Mouse (Mus musculus) spleen, adult 2 months (tissue): ENCODE results near the gene Rnf40. TPM values are rescaled to one million over a fixed set of nuclear protein-coding genes. Genes with fewer than 3 reads are reported as not detected.

Experiments
- DNase-seq, 2 experiments: peaks; one replicate each; pipeline versions ENCODE4 v3.0.0 to v3.0.0-alpha.2; 2012 to 2021; ENCODE audit warnings: low spot score in 2 of 2, low read depth in 1 of 2
- H3K27ac ChIP-seq: fragments of 200-500 bp; 2 replicates; pipeline ENCODE4 v1.5.1; 2012; ENCODE audit warnings: low read length, inconsistent platforms; ENCODE audit not compliant: insufficient read depth
- H3K27me3 ChIP-seq: fragments of 200-500 bp; 2 replicates; pipeline ENCODE4 v1.6.1; 2012; ENCODE audit warnings: mild to moderate bottlenecking, moderate library complexity, low read length, inconsistent platforms; ENCODE audit not compliant: control insufficient read depth, insufficient read depth
- H3K36me3 ChIP-seq: fragments of 200-500 bp; 2 replicates; pipeline ENCODE4 v1.6.1; 2012; ENCODE audit warnings: mild to moderate bottlenecking, low read length, inconsistent platforms; ENCODE audit not compliant: control insufficient read depth, insufficient read depth
- H3K4me1 ChIP-seq: fragments of 200-500 bp; 2 replicates; pipeline ENCODE4 v1.6.1; 2011; ENCODE audit warnings: inconsistent platforms; ENCODE audit not compliant: control insufficient read depth, insufficient read depth, insufficient read length
- H3K4me3 ChIP-seq: fragments of 200-500 bp; 2 replicates; pipeline ENCODE4 v1.5.1; 2011; ENCODE audit warnings: mild to moderate bottlenecking, inconsistent platforms; ENCODE audit not compliant: insufficient read depth, insufficient read length; ENCODE audit errors: extremely low read depth
- CTCF ChIP-seq: fragments of 200-500 bp; IDR thresholded peaks from 2 replicates; pipeline ENCODE4 v1.5.1; 2011; ENCODE audit warnings: mild to moderate bottlenecking, inconsistent platforms; ENCODE audit not compliant: insufficient read depth, insufficient read length, insufficient replicate concordance; ENCODE audit errors: extremely low read depth
- POLR2A ChIP-seq: fragments of 200-500 bp; IDR thresholded peaks from 2 replicates; pipeline ENCODE4 v1.6.1; 2011; ENCODE audit warnings: low read depth, low read length, inconsistent platforms
- WGBS: fragments of 180-500 bp; shearing (Covaris S2); methylation state at CpG from one replicate; pipeline ENCODE4 v1.1.7; 2018; 5-methylcytosine and 5-hydroxymethylcytosine counted together
- polyA plus RNA-seq: library from polyadenylated mRNA; depleted of rRNA; stranded (reverse); fragments of >200 nt; gene quantifications from 2 replicates; pipeline ENCODE4 v1.2.3, GENCODE M21; 2012

The Rnf40 gene
- polyA plus RNA-seq, 1 experiment: 25.8 TPM

DNA sequence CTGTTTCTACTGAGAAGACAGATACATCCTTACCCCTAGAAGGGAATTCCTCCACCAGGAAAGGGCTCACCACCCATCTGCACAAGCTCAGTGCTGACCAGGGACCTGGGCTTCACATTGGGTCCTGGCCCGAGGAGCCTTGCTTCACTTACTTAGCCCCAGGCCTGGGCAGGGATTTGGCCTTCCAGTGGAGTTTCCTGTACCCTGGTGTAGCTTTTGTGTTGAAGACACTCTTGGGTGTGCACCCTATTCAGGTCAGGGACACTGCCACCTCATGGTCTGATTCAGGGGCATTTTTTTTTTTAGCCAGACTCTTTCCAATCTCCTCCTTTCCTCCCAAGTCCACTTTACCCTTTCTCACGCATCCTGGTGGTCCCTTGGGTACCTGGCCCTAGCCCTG lies 14.3 kb downstream of the Rnf40 start:
- DNase-seq: no peak
- no peak for TF ChIP-seq CTCF
- no peak for TF ChIP-seq POLR2A
- Histone ChIP-seq H3K4me3 (no peak overlapping the region), H3K27me3 (no peaks in the 10 kb centered on the region), H3K27ac (no peak overlapping the region), H3K4me1 (no peaks in the 10 kb centered on the region), H3K36me3 (peaks cover 37% of the 10 kb centered on the region)
- WGBS: 85% methylated on average over 2 of the region's 2 CpGs

DNA sequence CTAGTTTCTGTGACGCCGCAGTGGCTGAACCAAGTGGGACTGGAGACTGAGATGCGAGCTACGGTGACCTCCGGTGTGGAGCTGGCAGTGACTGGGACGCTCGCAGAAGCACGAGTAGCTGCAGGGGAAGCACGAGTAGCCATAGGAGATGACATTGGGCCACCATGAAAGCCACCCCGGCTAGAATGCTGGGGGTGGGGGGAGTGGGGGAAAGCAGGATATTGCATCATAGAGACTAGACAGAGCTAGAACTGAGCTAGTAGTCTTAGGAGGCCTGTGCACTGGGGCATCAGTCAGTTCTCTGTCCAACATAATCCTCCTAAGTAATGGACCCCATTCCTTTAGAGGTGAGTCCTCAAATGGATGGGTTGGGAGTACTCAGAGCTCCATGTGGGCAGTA lies 15.7 kb downstream of the Rnf40 start:
- TF ChIP-seq POLR2A: no peak
- TF ChIP-seq CTCF: no peak
- Histone ChIP-seq H3K36me3 (peaks cover 25% of the 10 kb centered on the region), H3K27me3 (no peaks in the 10 kb centered on the region), H3K27ac (no peak overlapping the region), H3K4me1 (no peaks in the 10 kb centered on the region), H3K4me3 (no peak overlapping the region)
- WGBS: 89% methylated on average over 10 of the region's 10 CpGs
- no peak for DNase-seq

DNA sequence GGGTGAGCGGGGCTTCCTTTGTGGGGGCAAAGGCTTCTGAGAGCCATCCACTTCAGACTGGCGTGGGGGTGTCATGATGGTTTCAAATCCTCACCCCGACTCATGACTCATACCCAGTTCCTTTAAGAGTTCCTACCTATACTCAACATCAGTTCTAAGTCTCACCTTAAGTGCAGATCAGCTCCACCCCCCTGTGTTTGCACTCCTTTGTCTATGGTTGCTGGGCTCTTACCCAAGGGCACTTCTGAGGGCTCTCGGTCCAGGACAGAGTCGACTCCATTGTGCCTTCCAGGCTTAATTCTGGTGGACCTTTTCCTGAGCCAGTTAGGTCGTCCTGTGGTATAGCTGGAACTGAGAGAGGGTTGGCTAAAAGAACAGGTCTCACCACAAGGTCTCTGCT lies 18.6 kb downstream of the Rnf40 start:
- H3K4me1 ChIP-seq: no peaks in the 10 kb centered on the region
- 60% methylated on average over 6 of the region's 6 CpGs for WGBS
- DNase-seq: no peak

DNA sequence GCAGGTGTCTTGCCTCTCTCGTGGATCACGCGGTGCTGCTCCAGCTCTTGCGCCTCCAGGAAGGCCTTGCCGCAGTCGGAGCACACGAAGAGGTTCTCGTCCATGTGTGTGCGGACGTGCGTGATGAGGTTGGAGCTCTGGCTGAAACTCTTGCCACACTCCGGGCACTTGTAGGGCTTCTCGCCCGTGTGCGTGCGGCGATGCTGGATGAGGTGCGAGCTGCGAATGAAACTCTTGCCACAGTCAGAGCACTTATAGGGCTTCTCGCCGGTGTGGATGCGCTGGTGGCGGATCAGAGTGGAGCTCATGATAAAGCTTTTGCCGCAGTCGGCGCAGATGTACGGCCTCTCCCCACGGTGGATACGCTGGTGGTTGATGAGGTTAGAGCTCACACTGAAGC lies 22.4 kb downstream of the Rnf40 start:
- 0 out of 2 replicates have a peak, but pooled peaks cover 3% of the 10 kb centered on the region for H3K27me3 ChIP-seq
- no peak for TF ChIP-seq CTCF
- TF ChIP-seq POLR2A: no peak
- peaks cover 11% of the 10 kb centered on the region for H3K36me3 ChIP-seq
- no peak overlapping the region for H3K27ac ChIP-seq
- no peak overlapping the region for H3K4me3 ChIP-seq
- H3K4me1 ChIP-seq: peaks cover 7% of the 10 kb centered on the region
- WGBS: 95% methylated on average over 29 of the region's 29 CpGs
- no peak for DNase-seq

More for the DNA sequence above, 18.6 kb downstream of the Rnf40 start:
- Histone ChIP-seq H3K36me3 (peaks cover 22% of the 10 kb centered on the region), H3K27ac (no peak overlapping the region), H3K4me3 (no peak overlapping the region), H3K27me3 (no peaks in the 10 kb centered on the region)
- no peak for TF ChIP-seq CTCF
- no peak for TF ChIP-seq POLR2A

DNA sequence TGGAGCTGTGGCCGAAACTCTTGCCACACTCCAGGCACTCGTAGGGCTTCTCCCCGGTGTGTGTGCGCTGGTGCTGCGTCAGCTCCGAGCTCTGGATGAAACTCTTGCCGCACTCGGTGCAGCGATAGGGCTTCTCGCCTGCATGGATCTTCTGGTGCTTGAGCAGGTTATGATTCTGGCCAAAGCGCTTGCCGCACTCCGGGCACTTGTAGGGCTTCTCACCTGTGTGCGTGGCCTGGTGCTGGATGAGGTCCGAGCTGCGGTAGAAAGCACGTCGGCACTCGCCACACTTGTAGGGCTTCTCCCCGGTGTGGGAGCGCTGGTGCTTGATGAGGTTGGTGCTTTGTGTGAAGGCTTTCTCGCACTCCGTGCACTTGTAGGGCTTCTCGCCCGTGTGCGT lies 23.0 kb downstream of the Rnf40 start:
- 0 out of 2 replicates have a peak, but pooled peaks cover 3% of the 10 kb centered on the region for H3K27me3 ChIP-seq
- WGBS: 97% methylated on average over 26 of the region's 26 CpGs
- peaks cover 11% of the 10 kb centered on the region for H3K36me3 ChIP-seq
- peaks cover 7% of the 10 kb centered on the region for H3K4me1 ChIP-seq
- no peak for DNase-seq
- H3K4me3 ChIP-seq: no peak overlapping the region
- TF ChIP-seq POLR2A: no peak
- TF ChIP-seq CTCF: no peak
- no peak overlapping the region for H3K27ac ChIP-seq

- no peak overlapping the region for H3K27ac ChIP-seq
- WGBS: 93% methylated on average over 8 of the region's 8 CpGs
- peaks cover 11% of the 10 kb centered on the region for H3K36me3 ChIP-seq
- H3K27me3 ChIP-seq: 0 out of 2 replicates have a peak, but pooled peaks cover 3% of the 10 kb centered on the region
- no peak for TF ChIP-seq POLR2A
- H3K4me1 ChIP-seq: peaks cover 7% of the 10 kb centered on the region
- no peak for DNase-seq
- H3K4me3 ChIP-seq: no peak overlapping the region
These were observed 24.9 kb downstream of the Rnf40 start for GRCm38 (mm10) chr7:127613501-127613900.

DNA sequence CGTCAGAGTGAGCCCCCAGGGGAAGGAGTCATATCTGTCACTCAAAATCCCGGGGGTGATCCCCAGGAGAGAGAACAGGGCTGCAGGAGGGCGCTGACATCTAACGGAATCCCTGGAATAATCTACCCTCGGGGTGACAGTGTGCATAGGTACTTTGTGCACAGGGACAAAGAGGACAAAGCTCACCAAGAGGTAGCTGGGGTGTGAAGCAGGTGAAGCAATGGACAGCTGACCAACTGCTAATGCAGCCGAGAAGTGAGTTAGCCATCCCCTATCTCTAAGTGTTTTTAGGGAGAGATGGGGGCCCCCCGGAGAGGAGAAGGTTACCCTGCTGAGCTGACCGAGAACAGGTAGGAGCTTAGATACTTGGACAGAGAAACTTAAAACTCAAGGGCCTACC lies 25.5 kb downstream of the Rnf40 start:
- 45% methylated on average over 8 of the region's 8 CpGs for WGBS
- H3K4me3 ChIP-seq: peak overlapping the region; percentile 85; the same call in 1 of the 2 replicates
- H3K27me3 ChIP-seq: 0 out of 2 replicates have a peak, but pooled peaks cover 3% of the 10 kb centered on the region
- no peak for TF ChIP-seq POLR2A
- TF ChIP-seq CTCF: no peak
- no peak for DNase-seq
- peaks cover 7% of the 10 kb centered on the region for H3K4me1 ChIP-seq
- peaks cover 11% of the 10 kb centered on the region for H3K36me3 ChIP-seq
- no peak overlapping the region for H3K27ac ChIP-seq
